Mouse (Mus musculus) heart, adult 2 months (tissue): Measurements from ENCODE around the gene Vmn2r62. TPM values are rescaled to one million over a fixed set of nuclear protein-coding genes. Genes with fewer than 3 reads are reported as not detected.
"Not testable (repeated sequence)": the region's sequence is repeated elsewhere in the genome, so short reads cannot be mapped to it uniquely, and the experiment has no call there.

Experiments used
- DNase-seq, 2 experiments: peaks; one replicate each; pipeline ENCODE4 v3.0.0; 2021
- H3K27ac ChIP-seq: fragments of 200-600 bp; 2 replicates; pipeline ENCODE4 v1.8.1; 2022
- H3K27me3 ChIP-seq: fragments of 200-500 bp; 2 replicates; pipeline ENCODE4 v1.6.1; 2012; ENCODE audit warnings: mild to moderate bottlenecking, low read length, inconsistent platforms, mixed read lengths; ENCODE audit not compliant: control insufficient read depth, insufficient read depth
- H3K36me3 ChIP-seq: fragments of 200-500 bp; 2 replicates; pipeline ENCODE4 v1.6.1; 2012; ENCODE audit warnings: low read length, inconsistent platforms; ENCODE audit not compliant: control insufficient read depth, insufficient read depth
- H3K4me1 ChIP-seq: fragments of 200-500 bp; 2 replicates; pipeline ENCODE4 v1.6.1; 2011; ENCODE audit warnings: low read length; ENCODE audit not compliant: control insufficient read depth, insufficient read depth
- H3K4me3 ChIP-seq: fragments of 200-600 bp; 2 replicates; pipeline ENCODE4 v1.8.1; 2022
- H3K79me2 ChIP-seq: fragments of 200-500 bp; replicated peaks from 2 replicates; pipeline ENCODE4 v1.6.1; 2012; ENCODE audit warnings: mild to moderate bottlenecking, inconsistent platforms, low read length, moderate library complexity, mixed read lengths; ENCODE audit not compliant: control insufficient read depth, insufficient read depth
- H3K9ac ChIP-seq: fragments of 200-500 bp; 2 replicates; pipeline ENCODE4 v1.6.1; 2012; ENCODE audit warnings: low read depth, mild to moderate bottlenecking, control low read depth, inconsistent platforms, low read length, mixed read lengths
- CTCF ChIP-seq: fragments of 200-600 bp; IDR thresholded peaks from 2 replicates; pipeline ENCODE4 v1.8.1; 2022; ENCODE audit warnings: antibody characterized with exemption, mild to moderate bottlenecking, moderate library complexity
- EP300 ChIP-seq: fragments of 200-500 bp; IDR thresholded peaks from 2 replicates; pipeline ENCODE4 v1.6.1; 2011; ENCODE audit warnings: low read depth, low read length, control low read depth; ENCODE audit not compliant: insufficient read depth
- POLR2A ChIP-seq: fragments of 200-500 bp; IDR thresholded peaks from 2 replicates; pipeline ENCODE4 v1.6.1; 2011; ENCODE audit warnings: mild to moderate bottlenecking, low read depth, low read length, control low read depth; ENCODE audit not compliant: insufficient read depth
- WGBS: fragments of 180-500 bp; shearing (Covaris S2); methylation state at CpG from one replicate; pipeline ENCODE4 v1.1.7; 2018; 5-methylcytosine and 5-hydroxymethylcytosine counted together
- intact Hi-C: fragments of 180-260 bp; cut with DNase I; formaldehyde crosslinking; loops from one replicate; pipeline ENCODE4 v1.15.1; 2025
- long read RNA-seq: library from polyadenylated mRNA; stranded (forward); transcript quantifications from one replicate; pipeline ENCODE4 v2.0.0, GENCODE M21; 2021
- polyA plus RNA-seq: library from polyadenylated mRNA; depleted of rRNA; stranded (reverse); fragments of >200 nt; gene quantifications from 2 replicates; pipeline ENCODE4 v1.2.3, GENCODE M21; 2012; rRNA removed
- total RNA-seq, 2 experiments: library from RNA; stranded (reverse); gene quantifications; 2 replicates each; pipeline ENCODE4 v1.2.3; 2021

The Vmn2r62 gene
- not detected for total RNA-seq
- not detected in 2 replicates for polyA plus RNA-seq
- long read RNA-seq = 0 reads

DNA sequence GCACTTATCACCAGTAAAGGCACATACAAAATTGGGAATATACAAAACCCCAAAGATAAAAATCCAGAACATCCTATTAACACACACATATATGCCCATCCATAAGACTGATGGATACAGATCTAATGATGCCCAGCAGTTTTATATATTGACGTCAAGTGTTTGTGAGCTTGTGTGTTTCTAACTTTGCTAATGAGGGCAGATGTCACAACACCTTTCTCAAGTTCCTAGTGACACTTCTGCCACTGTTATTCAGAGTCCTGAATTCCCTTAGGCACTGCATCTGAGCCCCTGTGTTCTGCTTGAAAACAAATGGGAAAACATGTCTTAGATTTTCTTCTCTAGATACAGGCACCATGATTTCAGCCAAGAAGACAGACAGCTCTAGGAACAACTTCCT, at the start of gene Vmn2r62:
Gene Vmn2r62, minus strand, starts transcription at position 101 of the 400 bp plus-strand sequence.
- WGBS = no CpG with 5 or more reads among the region's 1 CpGs
- H3K27ac ChIP-seq, DNase-seq, intact Hi-C loops, H3K4me1 ChIP-seq, H3K27me3 ChIP-seq, H3K79me2 ChIP-seq, H3K36me3 ChIP-seq, H3K4me3 ChIP-seq, H3K9ac ChIP-seq: not testable (repeated sequence)

DNA sequence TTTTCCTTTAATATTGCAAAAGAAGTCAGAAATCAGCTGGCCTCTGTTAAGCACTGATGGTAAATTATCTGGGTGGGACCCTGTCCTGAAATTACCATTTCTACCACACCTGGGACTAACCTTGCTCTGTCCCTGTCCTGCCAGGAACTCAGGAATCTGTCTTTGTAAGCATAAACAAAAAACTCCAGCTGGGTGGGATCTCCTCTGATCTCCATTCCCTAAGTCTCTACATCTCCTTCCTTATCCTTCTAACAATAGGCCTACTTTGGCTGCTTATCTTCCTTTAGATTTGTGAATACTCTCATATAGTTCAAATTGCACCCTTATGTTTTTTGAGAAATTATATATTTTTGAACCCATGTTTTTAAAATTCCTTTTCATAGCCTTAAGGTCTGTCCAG, 45.0 kb upstream of the Vmn2r62 start:
- DNase-seq, intact Hi-C loops, H3K36me3 ChIP-seq, H3K4me1 ChIP-seq, H3K27ac ChIP-seq, H3K27me3 ChIP-seq, H3K79me2 ChIP-seq, H3K9ac ChIP-seq, H3K4me3 ChIP-seq: not testable (repeated sequence)

DNA sequence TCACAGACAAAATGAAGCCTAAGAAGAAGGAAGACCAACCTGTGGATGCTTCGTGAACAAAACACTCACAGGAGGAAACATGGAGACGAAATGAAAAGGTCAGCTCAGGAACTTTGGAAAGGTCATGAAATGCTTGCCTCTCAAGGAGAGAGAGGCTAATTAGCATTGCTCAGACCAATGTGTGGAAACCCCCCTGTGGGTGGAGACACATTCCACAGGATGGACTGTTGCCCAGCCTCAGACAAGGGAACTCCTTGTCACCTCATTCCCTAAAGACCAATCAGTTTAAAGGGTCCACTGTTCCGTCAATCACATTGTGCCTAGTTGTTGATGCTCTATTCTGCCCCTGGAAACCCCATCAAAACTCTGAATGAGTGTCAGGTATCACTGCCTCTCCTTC, 38.9 kb upstream of the Vmn2r62 start:
- intact Hi-C loops = no loop called here
- no peak for TF ChIP-seq POLR2A
- TF ChIP-seq EP300 = no peak
- TF ChIP-seq CTCF = no peak
- 62% methylated on average over 3 of the region's 3 CpGs for WGBS
- no peaks in the 10 kb centered on the region for H3K27me3 ChIP-seq
- H3K4me1 ChIP-seq = no peaks in the 10 kb centered on the region
- no peak overlapping the region for H3K4me3 ChIP-seq
- no peak for DNase-seq
- no peaks in the 10 kb centered on the region for H3K36me3 ChIP-seq
- H3K27ac ChIP-seq = no peak overlapping the region
- H3K79me2 ChIP-seq = no peaks in the 10 kb centered on the region
- H3K9ac ChIP-seq = no peak overlapping the region

DNA sequence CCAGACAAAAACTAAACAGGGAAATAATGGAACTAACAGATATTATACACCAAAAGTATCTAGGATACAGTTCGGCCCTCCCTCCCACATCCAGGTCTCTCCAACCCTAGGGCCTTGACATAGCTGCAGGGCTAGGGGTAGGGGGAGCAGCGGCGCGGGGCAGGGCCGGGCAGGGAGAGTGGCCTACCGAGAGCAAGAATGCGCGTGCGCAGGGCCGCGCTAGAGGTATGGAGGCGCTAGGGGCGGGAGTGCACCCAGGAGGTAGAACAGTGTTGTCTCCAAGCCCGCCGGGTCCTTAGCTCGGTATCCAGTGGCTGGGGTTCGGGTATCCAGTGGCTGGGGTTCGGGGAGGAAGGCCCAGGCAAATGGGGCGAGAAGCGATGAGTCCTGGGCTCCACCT, 43.5 kb downstream of the Vmn2r62 start:
- H3K79me2 ChIP-seq = no peaks in the 10 kb centered on the region
- no peak for DNase-seq
- intact Hi-C loops = no loop called here
- no peaks in the 10 kb centered on the region for H3K4me1 ChIP-seq
- H3K27ac ChIP-seq = no peak overlapping the region
- WGBS = 37% methylated on average over 20 of the region's 20 CpGs
- TF ChIP-seq POLR2A (no peak), EP300 (no peak), CTCF (no peak)
- no peak overlapping the region for H3K4me3 ChIP-seq
- H3K27me3 ChIP-seq = no peaks in the 10 kb centered on the region
- no peak overlapping the region for H3K9ac ChIP-seq
- no peaks in the 10 kb centered on the region for H3K36me3 ChIP-seq

DNA sequence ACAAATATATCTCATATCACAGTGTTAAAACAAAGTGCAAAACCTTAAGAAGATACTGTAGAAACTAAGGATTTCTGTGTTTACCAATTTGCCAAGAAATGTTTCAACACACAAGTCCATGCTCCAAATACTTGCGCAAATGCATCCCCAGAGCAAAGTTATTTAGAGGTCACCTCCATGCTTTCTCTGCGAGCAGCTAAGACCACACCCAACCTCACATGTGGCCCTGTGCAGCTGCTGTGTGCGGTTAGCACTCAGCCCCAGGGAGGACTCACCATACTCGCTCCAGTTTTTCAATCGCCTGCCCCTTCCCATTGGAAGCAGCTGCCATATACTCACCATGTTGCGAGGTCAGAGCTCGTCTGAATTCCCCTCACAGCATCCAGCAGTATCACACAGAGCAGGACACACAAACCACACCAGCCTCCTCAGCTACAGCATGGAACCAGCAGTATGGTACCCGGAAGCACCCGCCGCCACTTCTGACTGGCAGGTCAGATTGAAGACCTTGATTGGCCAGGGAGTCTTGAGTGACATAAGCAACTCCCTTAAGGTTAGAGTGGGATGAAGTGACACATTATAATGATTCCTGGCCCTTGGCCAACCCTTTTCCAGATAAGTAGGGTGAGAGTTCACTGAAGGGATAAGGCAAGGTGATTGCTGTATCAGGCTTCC, 54.7 kb downstream of the Vmn2r62 start:
- H3K36me3 ChIP-seq = no peaks in the 10 kb centered on the region
- no peak for TF ChIP-seq EP300
- TF ChIP-seq CTCF = no peak
- TF ChIP-seq POLR2A = no peak
- WGBS = 77% methylated on average over 10 of the region's 10 CpGs

DNA sequence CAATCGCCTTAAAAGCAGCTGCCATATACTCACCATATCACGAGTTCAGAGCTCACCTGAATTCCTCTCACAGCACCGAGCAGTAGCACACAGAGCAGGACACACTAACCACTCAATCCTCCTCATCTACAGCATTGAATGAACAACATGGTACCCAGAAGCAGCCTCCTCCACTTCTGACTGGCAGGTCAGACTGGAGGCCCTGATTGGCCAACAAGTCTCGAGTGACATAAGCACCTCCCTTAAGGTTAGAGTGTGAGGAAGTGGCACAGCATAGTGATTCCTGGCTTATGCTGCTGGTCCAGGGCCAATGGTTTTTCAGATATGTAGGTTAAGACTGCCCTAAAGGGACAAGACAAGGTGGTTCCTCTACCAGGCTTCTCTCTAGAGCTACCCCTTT, 66.4 kb downstream of the Vmn2r62 start, which contains the start of gene Gm17067:
Gene Gm17067, minus strand, starts transcription at position 101 of the 400 bp plus-strand sequence.
- H3K4me3 ChIP-seq, H3K27me3 ChIP-seq, H3K27ac ChIP-seq, H3K9ac ChIP-seq, H3K36me3 ChIP-seq, H3K79me2 ChIP-seq, intact Hi-C loops, H3K4me1 ChIP-seq, DNase-seq: not testable (repeated sequence)
- 70% methylated on average over 4 of the region's 4 CpGs for WGBS

More for the DNA sequence above, 54.7 kb downstream of the Vmn2r62 start:
- Histone ChIP-seq H3K4me1 (no peaks in the 10 kb centered on the region), H3K4me3 (no peak overlapping the region), H3K79me2 (no peaks in the 10 kb centered on the region), H3K9ac (no peak overlapping the region), H3K27me3 (no peaks in the 10 kb centered on the region), H3K27ac (no peak overlapping the region)
- intact Hi-C loops = no loop called here
- no peak for DNase-seq

Other genes with a start within 250 kb of the Vmn2r62 start
- gene Gm21028, start 214.9 kb downstream of the Vmn2r62 start, total RNA-seq = not detected
- gene Gm21028, start 214.9 kb downstream of the Vmn2r62 start, polyA plus RNA-seq = not detected in 2 replicates
- gene Zfp977, start 201.0 kb downstream of the Vmn2r62 start, total RNA-seq = under 1 TPM; 0.50 to 0.73 TPM
- gene Zfp977, start 201.0 kb downstream of the Vmn2r62 start, polyA plus RNA-seq = 0.12 and 0.18 TPM in 2 replicates
- gene Zfp976, start 150.9 kb downstream of the Vmn2r62 start, total RNA-seq = 1 to 10 TPM; 2.0 to 2.4 TPM
- gene Zfp976, start 150.9 kb downstream of the Vmn2r62 start, polyA plus RNA-seq = 0.31 and 0.61 TPM in 2 replicates
- gene Zfp975, start 100.8 kb downstream of the Vmn2r62 start, total RNA-seq = 1 to 10 TPM; 3.5 to 4.0 TPM
- gene Zfp975, start 100.8 kb downstream of the Vmn2r62 start, polyA plus RNA-seq = 0.53 and 1.1 TPM in 2 replicates
- gene Gm17067, start 66.5 kb downstream of the Vmn2r62 start, total RNA-seq = not detected
- gene Gm17067, start 66.5 kb downstream of the Vmn2r62 start, polyA plus RNA-seq = not detected in 2 replicates
- under 1 TPM; 0.08 to 0.11 TPM for gene Gm2381, start 73.7 kb upstream of the Vmn2r62 start, total RNA-seq
- gene Gm2381, start 73.7 kb upstream of the Vmn2r62 start, polyA plus RNA-seq = not detected in 2 replicates
- gene Vmn2r63, start 140.3 kb upstream of the Vmn2r62 start, total RNA-seq = not detected
- not detected in 2 replicates for gene Vmn2r63, start 140.3 kb upstream of the Vmn2r62 start, polyA plus RNA-seq
- not detected for gene Gm9268, start 225.2 kb upstream of the Vmn2r62 start, total RNA-seq
- gene Gm9268, start 225.2 kb upstream of the Vmn2r62 start, polyA plus RNA-seq = not detected in 2 replicates